In genomic region chr17:83271509-83271908, GRCm38 (mm10) we compare ENCODE assay signal across 8 mouse cellular contexts. TPM values are rescaled to one million over a fixed set of nuclear protein-coding genes. Genes with fewer than 3 reads are reported as not detected.
A peak's percentile ranks its signal among the peaks of the same experiment; 100 is the strongest.
DNase-seq lines count a peak whose midpoint lies in the region; ATAC-seq and TF ChIP-seq lines count a peak whose summit lies in the region.

No protein-coding gene starts in this region.

- TF ChIP-seq CTCF in bone marrow, adult 2 months (IDR thresholded peaks at IDR 0.05; ENCODE audit: control insufficient read depth, insufficient read depth, low read length), result peak; percentile 65

- no peak for ATAC-seq in liver, embryonic 12.5 days
- 0 out of 2 replicates have a peak, but pooled peaks have one; percentile 8 for ATAC-seq in forebrain, embryonic 14.5 days

- no peak for TF ChIP-seq POLR2A in bone marrow, adult 2 months (IDR thresholded peaks at IDR 0.05; ENCODE audit: borderline replicate concordance, control insufficient read depth, low read depth, low read length)

- H3K27me3 ChIP-seq in liver, embryonic 12.5 days (replicated peaks), result peaks cover 44% of the 10 kb centered on the region
- H3K27me3 ChIP-seq in forebrain, embryonic 14.5 days (replicated peaks; ENCODE audit: control insufficient read depth, insufficient read depth, low read length), result no peaks in the 10 kb centered on the region

- no peak overlapping the region for H3K27ac ChIP-seq in liver, embryonic 12.5 days
- no peak overlapping the region for H3K27ac ChIP-seq in bone marrow, adult 2 months (ENCODE audit: control insufficient read depth, insufficient read depth, low read depth, low read length, poor library complexity)
- no peak overlapping the region for H3K27ac ChIP-seq in forebrain, embryonic 14.5 days (ENCODE audit: low read depth, low read length)

- no peak overlapping the region for H3K4me2 ChIP-seq in liver, embryonic 12.5 days
- H3K4me2 ChIP-seq in forebrain, embryonic 14.5 days (ENCODE audit: low read length), result no peak overlapping the region

- H3K9ac ChIP-seq in liver, embryonic 12.5 days, result no peak overlapping the region
- no peak overlapping the region for H3K9ac ChIP-seq in forebrain, embryonic 14.5 days (ENCODE audit: low read length)

- H3K4me3 ChIP-seq in liver, embryonic 12.5 days, result no peak overlapping the region
- no peak overlapping the region for H3K4me3 ChIP-seq in bone marrow, adult 2 months (replicated peaks; ENCODE audit: control insufficient read depth, low read depth, low read length)
- no peak overlapping the region for H3K4me3 ChIP-seq in forebrain, embryonic 14.5 days (ENCODE audit: low read depth, low read length)

- no peaks in the 10 kb centered on the region for H3K36me3 ChIP-seq in liver, embryonic 12.5 days
- no peaks in the 10 kb centered on the region for H3K36me3 ChIP-seq in forebrain, embryonic 14.5 days (ENCODE audit: control insufficient read depth, insufficient read depth, low read length)

- WGBS in liver, embryonic 12.5 days (ENCODE audit: insufficient replicate concordance), result 1% methylated on average over 3 of the region's 3 CpGs
- WGBS in bone marrow, adult 2 months, result under 1% methylated on average over 3 of the region's 3 CpGs
- WGBS in forebrain, embryonic 14.5 days, result 2% methylated on average over 3 of the region's 3 CpGs

- no peaks in the 10 kb centered on the region for H3K9me3 ChIP-seq in liver, embryonic 12.5 days (replicated peaks)
- no peaks in the 10 kb centered on the region for H3K9me3 ChIP-seq in forebrain, embryonic 14.5 days (replicated peaks; ENCODE audit: control insufficient read depth, low read length)

- peak; percentile 78 for DNase-seq in liver
- peak; percentile 93 for DNase-seq in forebrain, embryonic 14.5 days (ENCODE audit: low spot score)
- peak; percentile 92 to 93 for DNase-seq in kidney, postnatal 4 days
- peak; percentile 89 for DNase-seq in lung, postnatal 14 days
- peak; percentile 94 for DNase-seq in right cerebral cortex, postnatal 4 days
- peak; percentile 76 for DNase-seq in yolk sac, embryonic 10.5 days (ENCODE audit: low spot score)

- H3K4me1 ChIP-seq in liver, embryonic 12.5 days, result peaks cover 32% of the 10 kb centered on the region
- peaks cover 11% of the 10 kb centered on the region for H3K4me1 ChIP-seq in bone marrow, adult 2 months (ENCODE audit: control insufficient read depth, insufficient read depth, low read length)
- peaks cover 4% of the 10 kb centered on the region; the same call in 1 of the 2 replicates for H3K4me1 ChIP-seq in forebrain, embryonic 14.5 days (ENCODE audit: control insufficient read depth, insufficient read depth, low read length)

RNA-seq across cellular contexts. Expression of gene Pkdcc, which starts 56.4 kb away (rescaled TPM):
- 7.5 and 7.7 TPM in 2 replicates for polyA plus RNA-seq in liver, embryonic 12.5 days (2016; fragmentation: Nextera tagmentation; extraction: Ambion mirVana)
- polyA plus RNA-seq in bone marrow, adult 2 months (2011; ENCODE audit: insufficient read depth, insufficient read length, low replicate concordance, missing spikeins), result 3.0 TPM in 1 of 2 replicates, not detected in the other
- 6.9 and 9.0 TPM in 2 replicates for polyA plus RNA-seq in forebrain, embryonic 14.5 days (2014; fragmentation: Nextera tagmentation; extraction: Ambion mirVana)
